Mouse (Mus musculus): ENCODE measurements at regions not wholly inside any gene's neighbourhood (a gene's known extent, or its start where the extent isn't known, plus 50 kb on each side); places are given as distances from the start of the nearest gene placed in this dataset.

DNA sequence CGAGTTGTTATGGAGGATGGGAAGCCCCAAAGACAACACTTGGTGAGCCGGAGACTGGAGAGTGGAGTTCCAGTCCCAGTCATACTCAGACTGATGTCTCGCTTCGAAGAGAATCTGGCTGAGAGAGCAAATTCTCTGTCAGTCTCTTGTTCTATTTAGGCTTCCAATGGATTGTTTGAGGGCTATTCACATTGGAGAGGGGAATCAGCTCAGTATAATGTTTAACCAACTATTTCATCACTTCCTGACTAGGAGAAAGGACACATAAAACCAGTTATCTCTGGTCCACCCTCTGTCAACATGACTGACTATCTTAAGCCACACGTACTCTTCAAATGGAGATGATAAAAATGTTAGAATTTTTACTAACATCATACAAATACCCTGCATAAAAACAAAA lies 123.9 kb upstream of the Max start:
- H3K9me3 ChIP-seq (ENCODE audit: control insufficient read depth, low read length) = no peaks in the 10 kb centered on the region
- H3K4me3 ChIP-seq (replicated peaks) = no peak overlapping the region
- H3K27me3 ChIP-seq (ENCODE audit: control insufficient read depth) = no peaks in the 10 kb centered on the region
- peaks cover 44% of the 10 kb centered on the region for H3K4me1 ChIP-seq (ENCODE audit: control insufficient read depth)
- no peak for TF ChIP-seq TAL1 (IDR thresholded peaks at IDR 0.05; ENCODE audit: low read length)
- H3K36me3 ChIP-seq (ENCODE audit: control insufficient read depth) = no peaks in the 10 kb centered on the region

DNA sequence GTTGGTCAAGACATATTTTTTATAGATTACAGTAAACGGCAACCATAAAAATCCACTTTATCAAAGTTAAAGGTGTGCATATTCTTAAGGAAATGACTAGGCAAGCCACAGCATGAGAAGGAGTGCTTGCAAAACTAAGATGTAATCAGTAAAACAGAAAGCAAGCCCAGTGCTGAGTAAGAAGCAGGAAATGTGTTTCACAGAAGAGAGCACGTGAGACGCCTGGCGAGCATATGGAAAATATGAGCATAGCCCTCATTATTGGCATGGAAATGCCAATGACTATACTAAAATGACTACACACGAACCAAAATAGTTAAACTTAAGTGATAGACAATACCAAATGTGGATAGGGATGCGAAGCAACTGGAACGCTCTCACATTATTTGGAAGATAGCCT lies 123.2 kb upstream of the Max start:
- Histone ChIP-seq H3K9me3 (ENCODE audit: control insufficient read depth, low read length) (no peaks in the 10 kb centered on the region), H3K4me1 (ENCODE audit: control insufficient read depth) (peaks cover 39% of the 10 kb centered on the region), H3K27me3 (ENCODE audit: control insufficient read depth) (no peaks in the 10 kb centered on the region), H3K4me3 (replicated peaks) (no peak overlapping the region), H3K36me3 (ENCODE audit: control insufficient read depth) (no peaks in the 10 kb centered on the region)
- TF ChIP-seq GATA1 (IDR thresholded peaks at IDR 0.05; ENCODE audit: low read length) = no peak
- no peak for TF ChIP-seq TAL1 (IDR thresholded peaks at IDR 0.05; ENCODE audit: low read length)

DNA sequence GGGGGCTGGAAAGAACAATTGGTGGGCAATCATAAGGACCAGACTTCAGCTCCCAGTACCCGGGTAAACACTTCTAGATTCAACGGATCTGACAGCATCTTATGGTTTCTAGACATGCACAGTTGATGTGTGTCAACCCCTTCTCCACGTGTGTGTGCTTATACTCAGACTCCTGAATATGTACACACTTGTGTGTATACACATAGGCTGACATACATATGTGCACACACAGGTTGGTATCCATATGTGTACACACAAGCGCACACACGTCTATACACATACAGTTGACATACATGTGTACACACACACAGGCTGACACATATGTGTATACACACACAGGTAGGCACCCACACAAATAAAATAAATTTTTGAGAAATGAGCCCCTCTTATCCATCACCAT lies 122.7 kb upstream of the Max start:
- no peaks in the 10 kb centered on the region for H3K9me3 ChIP-seq (ENCODE audit: control insufficient read depth, low read length)
- TF ChIP-seq TAL1 (IDR thresholded peaks at IDR 0.05; ENCODE audit: low read length) (no peak), GATA1 (IDR thresholded peaks at IDR 0.05; ENCODE audit: low read length) (no peak)
- no peaks in the 10 kb centered on the region for H3K27me3 ChIP-seq (ENCODE audit: control insufficient read depth)
- no peaks in the 10 kb centered on the region for H3K36me3 ChIP-seq (ENCODE audit: control insufficient read depth)
- peaks cover 34% of the 10 kb centered on the region for H3K4me1 ChIP-seq (ENCODE audit: control insufficient read depth)
- no peak overlapping the region for H3K4me3 ChIP-seq (replicated peaks)

DNA sequence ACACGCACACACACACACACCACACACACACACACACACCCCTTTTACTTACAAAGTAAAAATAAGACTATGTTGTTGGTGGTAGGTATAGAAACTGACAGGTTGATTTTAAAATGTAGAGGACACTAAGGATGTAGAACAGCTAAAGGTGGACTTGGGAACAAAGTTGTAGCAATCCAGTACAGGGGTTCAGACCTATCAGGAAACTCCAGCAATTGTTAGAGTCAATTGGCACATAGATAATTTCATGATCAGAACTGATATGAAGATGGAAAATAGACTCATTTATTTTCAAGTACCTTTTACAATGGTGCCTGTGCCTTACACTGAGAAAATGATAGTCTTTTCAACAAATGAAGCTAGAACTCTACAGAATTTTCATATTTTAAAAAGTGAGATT lies 122.3 kb upstream of the Max start:
- TF ChIP-seq GATA1 (IDR thresholded peaks at IDR 0.05; ENCODE audit: low read length) (no peak), TAL1 (IDR thresholded peaks at IDR 0.05; ENCODE audit: low read length) (no peak)

DNA sequence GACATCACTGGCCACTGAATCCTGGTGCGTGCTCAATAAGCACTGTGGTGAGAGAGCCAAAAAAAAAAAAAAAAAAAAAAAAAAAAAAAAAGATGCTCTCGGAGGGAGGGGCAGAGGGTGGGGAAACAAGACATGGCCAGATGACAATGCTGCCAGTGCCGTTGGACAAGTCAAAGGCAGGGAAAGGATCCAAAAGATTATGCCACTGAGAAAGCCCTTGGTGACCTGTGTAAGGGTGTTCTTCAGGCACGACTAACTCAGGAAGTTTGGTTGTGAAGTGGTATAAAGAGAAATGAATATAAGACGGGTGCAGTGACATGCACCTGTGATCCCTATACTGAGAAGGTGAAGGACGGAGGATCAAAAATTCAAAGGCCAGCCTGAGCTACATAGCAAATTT lies 121.8 kb upstream of the Max start:
- H3K36me3 ChIP-seq (ENCODE audit: control insufficient read depth) = no peaks in the 10 kb centered on the region
- H3K4me1 ChIP-seq (ENCODE audit: control insufficient read depth) = peaks cover 26% of the 10 kb centered on the region
- H3K27me3 ChIP-seq (ENCODE audit: control insufficient read depth) = no peaks in the 10 kb centered on the region

More for the DNA sequence above, 122.3 kb upstream of the Max start:
- Histone ChIP-seq H3K27me3 (ENCODE audit: control insufficient read depth) (no peaks in the 10 kb centered on the region), H3K36me3 (ENCODE audit: control insufficient read depth) (no peaks in the 10 kb centered on the region), H3K4me1 (ENCODE audit: control insufficient read depth) (peaks cover 31% of the 10 kb centered on the region), H3K9me3 (ENCODE audit: control insufficient read depth, low read length) (no peaks in the 10 kb centered on the region), H3K4me3 (replicated peaks) (no peak overlapping the region)

DNA sequence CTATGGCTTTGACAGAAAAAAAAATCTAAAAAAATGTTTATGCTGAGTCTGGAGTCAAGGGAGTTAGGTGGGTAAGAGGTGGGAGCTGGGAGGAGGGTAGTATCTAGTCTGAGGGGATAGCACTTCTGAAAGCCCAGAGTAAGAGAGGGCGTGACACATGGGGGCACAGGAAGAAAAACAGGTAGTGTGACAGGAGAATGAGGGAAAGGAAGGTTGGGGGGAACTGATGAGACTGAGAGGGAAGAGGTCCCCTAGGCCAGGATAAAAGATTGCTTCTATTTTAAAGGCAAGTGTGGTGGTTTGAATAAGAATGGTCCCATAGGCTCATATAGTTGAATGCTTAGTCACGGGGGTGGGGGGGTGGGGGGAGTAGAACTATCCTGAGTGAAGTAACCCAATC lies 119.8 kb upstream of the Max start:
- Histone ChIP-seq H3K4me3 (replicated peaks) (no peak overlapping the region), H3K27me3 (ENCODE audit: control insufficient read depth) (no peaks in the 10 kb centered on the region), H3K36me3 (ENCODE audit: control insufficient read depth) (no peaks in the 10 kb centered on the region), H3K4me1 (ENCODE audit: control insufficient read depth) (peaks cover 26% of the 10 kb centered on the region), H3K9me3 (ENCODE audit: control insufficient read depth, low read length) (no peaks in the 10 kb centered on the region)
- TF ChIP-seq GATA1 (IDR thresholded peaks at IDR 0.05; ENCODE audit: low read length) (no peak), TAL1 (IDR thresholded peaks at IDR 0.05; ENCODE audit: low read length) (no peak)

More for the DNA sequence above, 121.8 kb upstream of the Max start:
- Histone ChIP-seq H3K4me3 (replicated peaks) (no peak overlapping the region), H3K9me3 (ENCODE audit: control insufficient read depth, low read length) (no peaks in the 10 kb centered on the region)
- no peak for TF ChIP-seq GATA1 (IDR thresholded peaks at IDR 0.05; ENCODE audit: low read length)
- TF ChIP-seq TAL1 (IDR thresholded peaks at IDR 0.05; ENCODE audit: low read length) = no peak

DNA sequence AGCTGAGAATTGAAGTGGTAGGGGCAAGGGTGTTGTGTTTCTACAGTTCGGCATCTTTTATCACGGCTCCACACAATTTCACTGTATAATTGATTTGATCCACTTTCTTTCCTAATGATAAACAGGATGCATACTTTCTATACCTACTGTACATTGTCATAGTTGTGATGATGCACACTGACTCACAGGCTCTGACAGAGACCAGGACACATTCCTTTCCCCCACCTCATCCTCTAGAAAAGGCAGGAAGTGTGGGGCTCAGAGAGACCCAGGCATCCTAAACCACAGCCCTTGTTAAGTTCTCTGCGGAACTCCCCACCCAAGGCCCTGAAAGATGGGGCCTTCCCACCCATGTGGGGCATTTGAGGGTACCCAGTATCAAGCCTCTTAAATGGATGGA lies 117.5 kb upstream of the Max start:
- H3K4me3 ChIP-seq (replicated peaks) = no peak overlapping the region
- H3K36me3 ChIP-seq (ENCODE audit: control insufficient read depth) = no peaks in the 10 kb centered on the region
- H3K4me1 ChIP-seq (ENCODE audit: control insufficient read depth) = peaks cover 10% of the 10 kb centered on the region
- no peaks in the 10 kb centered on the region for H3K27me3 ChIP-seq (ENCODE audit: control insufficient read depth)
- TF ChIP-seq GATA1 (IDR thresholded peaks at IDR 0.05; ENCODE audit: low read length) (no peak), TAL1 (IDR thresholded peaks at IDR 0.05; ENCODE audit: low read length) (no peak)
- no peaks in the 10 kb centered on the region for H3K9me3 ChIP-seq (ENCODE audit: control insufficient read depth, low read length)

DNA sequence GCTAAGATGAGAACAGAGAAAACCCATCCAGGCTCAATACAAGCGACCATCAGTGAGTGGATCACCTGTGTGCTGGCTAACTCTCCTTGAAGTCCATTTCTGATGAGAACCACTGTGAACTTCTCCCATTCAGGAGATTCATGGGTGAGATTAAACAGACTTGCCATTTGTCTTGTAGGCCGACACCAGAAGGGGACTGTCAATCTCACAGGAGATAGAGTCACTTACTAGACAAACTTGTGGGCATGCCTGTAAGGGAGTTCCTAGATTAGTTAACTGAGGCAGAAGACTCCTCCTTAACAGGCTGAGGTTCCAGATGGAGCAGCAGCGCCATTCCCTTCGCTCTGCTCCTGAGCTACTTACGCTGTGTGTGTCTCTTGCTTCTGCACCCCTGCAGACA lies 114.7 kb upstream of the Max start:
- Histone ChIP-seq H3K9me3 (ENCODE audit: control insufficient read depth, low read length) (no peaks in the 10 kb centered on the region), H3K4me3 (replicated peaks) (no peak overlapping the region), H3K27me3 (ENCODE audit: control insufficient read depth) (no peaks in the 10 kb centered on the region), H3K36me3 (ENCODE audit: control insufficient read depth) (no peaks in the 10 kb centered on the region), H3K4me1 (ENCODE audit: control insufficient read depth) (peaks cover 2% of the 10 kb centered on the region)
- TF ChIP-seq GATA1 (IDR thresholded peaks at IDR 0.05; ENCODE audit: low read length) (no peak), TAL1 (IDR thresholded peaks at IDR 0.05; ENCODE audit: low read length) (no peak)

DNA sequence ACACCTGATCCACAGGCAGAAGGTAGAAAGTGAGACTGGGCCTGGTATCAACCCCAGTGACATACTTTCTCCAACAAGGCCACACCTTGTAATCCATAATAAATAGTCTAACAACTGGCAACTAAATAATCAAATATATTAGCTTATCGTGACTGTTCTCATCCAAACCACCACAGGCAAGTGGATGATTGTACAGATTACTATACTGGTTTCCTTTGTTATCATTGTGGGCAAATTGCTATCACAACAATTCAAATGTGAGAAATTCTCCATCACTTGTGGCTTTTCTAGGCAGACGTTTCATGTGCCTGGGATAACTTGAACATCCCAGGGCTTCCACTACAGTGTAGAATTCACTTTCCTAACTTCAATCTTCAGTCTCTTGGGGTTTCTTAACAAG lies 112.6 kb upstream of the Max start:
- H3K4me1 ChIP-seq (ENCODE audit: control insufficient read depth) = no peaks in the 10 kb centered on the region
- no peak for TF ChIP-seq GATA1 (IDR thresholded peaks at IDR 0.05; ENCODE audit: low read length)
- TF ChIP-seq TAL1 (IDR thresholded peaks at IDR 0.05; ENCODE audit: low read length) = no peak

DNA sequence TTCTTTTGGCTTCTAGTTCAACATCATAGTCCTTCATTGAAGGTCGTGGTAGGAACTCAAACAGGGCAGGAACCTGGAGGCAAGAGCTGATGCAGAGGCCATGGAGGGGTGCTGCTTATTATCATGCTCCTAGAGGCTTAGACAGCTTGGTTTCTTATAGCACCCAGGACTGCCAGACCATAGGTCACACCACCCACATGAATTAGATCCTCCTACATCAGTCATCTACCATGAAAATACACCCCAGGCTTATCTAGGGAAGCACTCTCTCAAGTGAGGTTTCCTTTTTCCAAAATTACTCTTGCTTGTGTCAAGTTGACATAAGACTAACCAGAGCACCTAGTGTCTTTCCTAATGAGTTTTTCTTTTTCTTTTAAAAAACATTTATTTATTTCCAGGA lies 109.7 kb upstream of the Max start:
- Histone ChIP-seq H3K36me3 (ENCODE audit: control insufficient read depth) (no peaks in the 10 kb centered on the region), H3K4me1 (ENCODE audit: control insufficient read depth) (peaks cover 5% of the 10 kb centered on the region), H3K4me3 (replicated peaks) (no peak overlapping the region), H3K27me3 (ENCODE audit: control insufficient read depth) (no peaks in the 10 kb centered on the region), H3K9me3 (ENCODE audit: control insufficient read depth, low read length) (no peaks in the 10 kb centered on the region)
- TF ChIP-seq GATA1 (IDR thresholded peaks at IDR 0.05; ENCODE audit: low read length) (no peak), TAL1 (IDR thresholded peaks at IDR 0.05; ENCODE audit: low read length) (no peak)

More for the DNA sequence above, 112.6 kb upstream of the Max start:
- no peaks in the 10 kb centered on the region for H3K27me3 ChIP-seq (ENCODE audit: control insufficient read depth)
- H3K9me3 ChIP-seq (ENCODE audit: control insufficient read depth, low read length) = no peaks in the 10 kb centered on the region
- H3K4me3 ChIP-seq (replicated peaks) = no peak overlapping the region
- no peaks in the 10 kb centered on the region for H3K36me3 ChIP-seq (ENCODE audit: control insufficient read depth)

All from erythroblast, embryonic 14.5 days (primary cell).